Mouse (Mus musculus) hindbrain, postnatal 0 days (tissue): ENCODE results near the gene Fam149a. TPM values are rescaled to one million over a fixed set of nuclear protein-coding genes. Genes with fewer than 3 reads are reported as not detected.
"Not testable (repeated sequence)": the region's sequence is repeated elsewhere in the genome, so short reads cannot be mapped to it uniquely, and the experiment has no call there.

Source experiments
- ATAC-seq: fragments of 200-750 bp; cut with Nextera tagmentation; 2 replicates; pipeline ENCODE4 v1.8.0; 2017; ENCODE audit warnings: mild to moderate bottlenecking, moderate TSS enrichment, moderate library complexity
- DNase-seq: peaks from one replicate; pipeline ENCODE4 v3.0.0-alpha.2; 2015; ENCODE audit warnings: low spot score
- H3K27ac ChIP-seq: fragments of 300-500 bp; sonication (generic); 2 replicates; pipeline ENCODE4 v1.5.1; 2014; ENCODE audit warnings: mild to moderate bottlenecking
- H3K27me3 ChIP-seq: fragments of 300-500 bp; sonication (generic); 2 replicates; pipeline ENCODE4 v1.6.1; 2014; ENCODE audit warnings: low read length, mixed read lengths; ENCODE audit not compliant: insufficient read depth
- H3K36me3 ChIP-seq: fragments of 300-500 bp; sonication (generic); 2 replicates; pipeline ENCODE4 v1.6.1; 2014; ENCODE audit warnings: low read length, mixed read lengths; ENCODE audit not compliant: insufficient read depth
- H3K4me1 ChIP-seq: fragments of 300-500 bp; sonication (generic); 2 replicates; pipeline ENCODE4 v1.6.1; 2014; ENCODE audit warnings: antibody characterized with exemption, low read length, mixed read lengths; ENCODE audit not compliant: insufficient read depth
- H3K4me2 ChIP-seq: fragments of 300-500 bp; sonication (generic); 2 replicates; pipeline ENCODE4 v1.6.1; 2014; ENCODE audit warnings: low read depth, mild to moderate bottlenecking, low read length, moderate library complexity, mixed read lengths
- H3K4me3 ChIP-seq: fragments of 300-500 bp; sonication (generic); 2 replicates; pipeline ENCODE4 v1.5.1; 2014; ENCODE audit warnings: low read length
- H3K9ac ChIP-seq: fragments of 300-500 bp; sonication (generic); replicated peaks from 2 replicates; pipeline ENCODE4 v1.6.1; 2014; ENCODE audit warnings: mild to moderate bottlenecking, low read length, moderate library complexity, mixed read lengths
- H3K9me3 ChIP-seq: fragments of 300-500 bp; sonication (generic); 2 replicates; pipeline ENCODE4 v1.6.1; 2016; ENCODE audit warnings: low read length, mixed read lengths
- CTCF ChIP-seq: IDR thresholded peaks from 2 replicates; pipeline ENCODE4 v1.5.1; 2016; ENCODE audit warnings: antibody characterized with exemption, control low read depth, low read depth
- WGBS: fragments of 180-500 bp; shearing (Covaris S2); extraction: QIAGEN DNeasy Blood & Tissue Kit; methylation state at CpG from one replicate; pipeline ENCODE4 v1.1.7; 2014; 5-methylcytosine and 5-hydroxymethylcytosine counted together
- polyA plus RNA-seq: library from polyadenylated mRNA; unstranded; fragments of >200 nt; fragmentation: Nextera tagmentation; extraction: Ambion mirVana; gene quantifications from 2 replicates; pipeline ENCODE4 v1.2.1, GENCODE M21; 2015
- total RNA-seq: library from RNA; depleted of rRNA; stranded (reverse); fragments of >200 nt; gene quantifications from 2 replicates; pipeline ENCODE4 v1.2.3, GENCODE M21; 2014

Gene Fam149a
- total and polyA plus RNA-seq, 2 experiments from 2014 or later = 20.2 to 24.6 TPM

GRCm38 (mm10) chr8:45333493-45333892 lies 48.6 kb downstream of the Fam149a start:
- ATAC-seq (peak; percentile 64), DNase-seq (no peak)
- Histone ChIP-seq H3K4me3 (peak overlapping the region; percentile 72), H3K4me2 (peak overlapping the region; percentile 97), H3K9me3 (no peaks in the 10 kb centered on the region), H3K27me3 (no peaks in the 10 kb centered on the region), H3K36me3 (no peaks in the 10 kb centered on the region; the same call in 1 of the 2 replicates), H3K27ac (no peak overlapping the region), H3K4me1 (peaks cover 7% of the 10 kb centered on the region; the same call in 1 of the 2 replicates), H3K9ac (peak overlapping the region; percentile 57; the same call in 1 of the 2 replicates)
- WGBS = 3% methylated on average over 8 of the region's 8 CpGs
- TF ChIP-seq CTCF = no peak

DNA sequence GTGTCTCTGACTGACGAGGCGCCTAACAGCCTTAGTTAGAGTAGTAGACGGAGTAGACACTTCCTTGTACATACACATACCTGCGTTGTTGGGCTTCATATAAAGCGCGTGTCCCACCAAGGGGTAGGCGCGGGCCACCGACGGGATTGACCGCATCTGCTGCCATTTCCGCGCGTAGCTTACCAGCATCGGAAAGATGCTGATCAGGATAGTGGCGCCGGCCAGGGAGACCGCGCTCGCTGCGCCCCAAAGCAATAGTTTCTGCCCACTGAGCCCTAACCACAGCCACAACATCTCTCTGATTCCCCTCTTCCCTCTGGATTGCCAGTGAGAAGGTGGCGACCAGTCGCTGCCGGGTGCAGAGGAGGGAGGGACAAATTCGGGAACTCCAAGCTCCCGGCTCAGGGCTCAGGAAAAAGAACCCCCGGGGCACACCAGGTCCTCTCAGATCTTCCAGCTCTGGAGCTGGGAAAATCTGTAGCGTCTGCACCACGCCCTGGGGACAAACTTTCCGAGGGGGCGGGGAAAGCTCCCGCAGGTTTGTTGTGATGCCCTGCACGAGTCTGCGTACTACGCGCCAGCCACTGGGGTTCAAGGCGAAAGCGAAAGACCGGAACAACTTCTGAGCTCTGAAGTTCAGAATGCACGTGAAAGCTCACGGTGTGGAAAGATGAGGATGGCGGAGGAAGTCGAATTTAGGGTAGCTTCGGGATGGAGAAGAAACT lies 49.2 kb downstream of the Fam149a start, which contains the start of gene Cyp4v3:
Cyp4v3 (minus strand) TSS at position 532 of the 725 bp plus-strand sequence.
- peak within 1 kb of the TSS; percentile 57; the same call in 1 of the 2 replicates for H3K9ac ChIP-seq
- no peaks in the 10 kb centered on the region for H3K27me3 ChIP-seq
- H3K27ac ChIP-seq = no peak within 1 kb of the TSS
- peak; percentile 72 for DNase-seq
- H3K4me3 ChIP-seq = peak within 1 kb of the TSS; percentile 72
- TF ChIP-seq CTCF = no peak
- H3K36me3 ChIP-seq = no peaks in the 10 kb centered on the region; the same call in 1 of the 2 replicates
- no peaks in the 10 kb centered on the region for H3K9me3 ChIP-seq
- H3K4me2 ChIP-seq = peak within 1 kb of the TSS; percentile 97
- under 1% methylated on average over 43 of the region's 44 CpGs for WGBS
- ATAC-seq = peak; percentile 84
- peaks cover 7% of the 10 kb centered on the region; the same call in 1 of the 2 replicates for H3K4me1 ChIP-seq

GRCm38 (mm10) chr8:45330856-45331255 lies 51.2 kb downstream of the Fam149a start:
- H3K27me3 ChIP-seq = no peaks in the 10 kb centered on the region
- H3K4me2 ChIP-seq = no peak overlapping the region
- ATAC-seq (no peak), DNase-seq (no peak)
- TF ChIP-seq CTCF = no peak
- H3K36me3 ChIP-seq = no peaks in the 10 kb centered on the region
- no peak overlapping the region for H3K27ac ChIP-seq
- H3K9ac ChIP-seq = no peak overlapping the region
- H3K4me3 ChIP-seq = no peak overlapping the region
- WGBS = 82% methylated on average over 3 of the region's 3 CpGs
- H3K9me3 ChIP-seq = no peaks in the 10 kb centered on the region
- peaks cover 7% of the 10 kb centered on the region; the same call in 1 of the 2 replicates for H3K4me1 ChIP-seq

- Histone ChIP-seq H3K4me2 (no peak overlapping the region), H3K27me3 (no peaks in the 10 kb centered on the region), H3K9ac (no peak overlapping the region), H3K9me3 (no peaks in the 10 kb centered on the region), H3K4me1 (peaks cover 7% of the 10 kb centered on the region; the same call in 1 of the 2 replicates), H3K27ac (no peak overlapping the region), H3K4me3 (no peak overlapping the region), H3K36me3 (no peaks in the 10 kb centered on the region)
- 95% methylated on average over 6 of the region's 6 CpGs for WGBS
- no peak for ATAC-seq
- no peak for DNase-seq
- no peak for TF ChIP-seq CTCF
Measured at GRCm38 (mm10) chr8:45329206-45329980, 52.7 kb downstream of the Fam149a start.

DNA sequence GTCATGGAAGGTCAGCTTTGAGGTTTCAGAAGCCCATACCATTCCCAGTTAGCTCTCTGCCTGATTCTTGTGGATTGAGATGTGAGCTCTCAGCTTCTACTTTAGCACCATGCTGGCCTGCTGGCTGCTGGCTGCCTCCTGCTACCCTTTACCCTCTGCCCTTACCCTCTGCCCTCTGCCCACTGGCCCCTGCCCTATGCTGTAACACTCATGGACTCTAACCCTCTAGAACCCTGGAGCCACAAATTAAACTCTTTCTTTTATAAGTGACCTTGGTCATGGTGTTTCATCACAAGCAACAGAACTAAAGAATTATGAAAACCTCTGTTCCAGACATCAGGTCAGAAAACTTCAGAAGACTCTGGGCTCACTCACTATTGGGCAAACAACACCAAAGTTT lies 55.0 kb downstream of the Fam149a start:
- H3K4me1 ChIP-seq, DNase-seq, H3K4me3 ChIP-seq, H3K4me2 ChIP-seq, H3K36me3 ChIP-seq, H3K27me3 ChIP-seq, ATAC-seq, H3K9ac ChIP-seq, H3K9me3 ChIP-seq, H3K27ac ChIP-seq: not testable (repeated sequence)

DNA sequence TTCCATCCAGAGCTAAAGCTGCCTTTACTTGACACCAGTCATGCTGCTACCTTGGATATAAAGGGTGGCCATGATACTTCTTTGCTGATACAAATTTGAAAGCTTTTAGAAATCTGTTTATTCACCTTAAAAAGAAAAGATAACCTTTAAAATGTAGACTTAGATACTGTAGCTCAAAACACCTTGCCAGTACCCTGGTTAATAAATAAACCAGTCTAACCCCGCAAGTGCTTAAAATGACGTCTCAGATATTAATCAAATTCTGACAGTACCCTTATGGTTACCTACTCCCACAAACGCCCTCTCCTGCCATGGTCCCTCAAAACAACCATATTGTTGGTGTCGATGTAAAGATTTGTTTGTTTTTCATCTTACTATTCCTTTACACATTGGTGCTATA lies 57.9 kb downstream of the Fam149a start:
- TF ChIP-seq CTCF = no peak
- H3K27me3 ChIP-seq = no peaks in the 10 kb centered on the region
- DNase-seq (no peak), ATAC-seq (no peak)
- no peaks in the 10 kb centered on the region for H3K9me3 ChIP-seq
- no peak overlapping the region for H3K9ac ChIP-seq
- no peaks in the 10 kb centered on the region for H3K4me1 ChIP-seq
- no peaks in the 10 kb centered on the region for H3K36me3 ChIP-seq
- no peak overlapping the region for H3K27ac ChIP-seq
- no peak overlapping the region for H3K4me2 ChIP-seq
- H3K4me3 ChIP-seq = no peak overlapping the region
- 83% methylated on average over 4 of the region's 4 CpGs for WGBS

- no peaks in the 10 kb centered on the region for H3K36me3 ChIP-seq
Measured at GRCm38 (mm10) chr8:45321365-45321764, 60.7 kb downstream of the Fam149a start.

More at GRCm38 (mm10) chr8:45321365-45321764, 60.7 kb downstream of the Fam149a start:
- no peak overlapping the region for H3K27ac ChIP-seq
- WGBS = 85% methylated on average over 2 of the region's 2 CpGs
- H3K4me1 ChIP-seq = no peaks in the 10 kb centered on the region
- no peak overlapping the region for H3K9ac ChIP-seq
- H3K4me2 ChIP-seq = no peak overlapping the region
- H3K4me3 ChIP-seq = no peak overlapping the region
- no peak for ATAC-seq
- no peaks in the 10 kb centered on the region for H3K9me3 ChIP-seq
- H3K27me3 ChIP-seq = no peaks in the 10 kb centered on the region
- no peak for TF ChIP-seq CTCF
- DNase-seq = no peak
